Mouse (Mus musculus) lung, postnatal 0 days (tissue): ENCODE results near the gene Tfcp2.
"Not testable (repeated sequence)": the region's sequence is repeated elsewhere in the genome, so short reads cannot be mapped to it uniquely, and the experiment has no call there.

ENCODE experiments used
- CTCF ChIP-seq: IDR thresholded peaks from 2 replicates; pipeline ENCODE4 v1.5.1; 2016; ENCODE audit warnings: antibody characterized with exemption, mild to moderate bottlenecking
- EP300 ChIP-seq: IDR thresholded peaks from 2 replicates; pipeline ENCODE4 v1.6.1; 2016; ENCODE audit warnings: antibody characterized with exemption, mild to moderate bottlenecking, control low read depth

DNA sequence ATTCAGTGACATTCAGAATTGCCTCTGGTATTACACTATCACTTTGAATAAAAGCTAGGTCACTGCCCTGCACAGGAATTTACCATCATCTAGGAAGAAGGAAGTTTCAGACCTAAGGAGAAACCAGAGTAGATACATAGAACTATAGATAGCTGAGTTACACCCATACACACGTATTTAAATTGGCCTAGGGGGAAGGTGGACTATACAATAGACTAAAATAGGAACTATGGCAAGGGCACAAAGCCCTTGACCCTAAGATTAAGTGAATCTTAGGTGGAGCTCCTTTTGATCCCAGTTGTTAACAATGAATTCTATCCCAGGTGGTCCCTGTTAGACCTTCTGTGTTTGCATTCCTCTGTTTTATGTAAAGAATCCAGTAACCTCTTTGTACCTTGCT is 10.8 kb downstream of the Tfcp2 start:
- TF ChIP-seq CTCF, EP300: not testable (repeated sequence)
